Mouse (Mus musculus): Measurements from ENCODE around the gene Morc3. TPM values are rescaled to one million over a fixed set of nuclear protein-coding genes. Genes with fewer than 3 reads are reported as not detected.

The Morc3 gene
- polyA plus RNA-seq, 1 experiment from 2014 or later, result 33.4 TPM

- Histone ChIP-seq H3K4me3 (no peak overlapping the region), H3K9me3 (replicated peaks) (no peaks in the 10 kb centered on the region)
- ATAC-seq (ENCODE audit: low FRiP score), result no peak
Measured at GRCm38 (mm10) chr16:93839049-93839448, 7.1 kb downstream of the Morc3 start.

GRCm38 (mm10) chr16:93850527-93850926, 18.6 kb downstream of the Morc3 start:
- Histone ChIP-seq H3K36me3 (peaks cover 84% of the 10 kb centered on the region), H3K4me2 (replicated peaks) (no peak overlapping the region), H3K9me3 (replicated peaks) (no peaks in the 10 kb centered on the region), H3K4me1 (no peaks in the 10 kb centered on the region), H3K9ac (no peak overlapping the region), H3K27me3 (no peaks in the 10 kb centered on the region), H3K4me3 (no peak overlapping the region), H3K27ac (no peak overlapping the region)
- over 99% methylated on average over 3 of the region's 3 CpGs for WGBS
- ATAC-seq (ENCODE audit: low FRiP score), result no peak

More at GRCm38 (mm10) chr16:93839049-93839448, 7.1 kb downstream of the Morc3 start:
- H3K9ac ChIP-seq, result no peak overlapping the region
- H3K27me3 ChIP-seq, result no peaks in the 10 kb centered on the region
- H3K4me1 ChIP-seq, result peaks cover 4% of the 10 kb centered on the region
- WGBS, result 94% methylated on average over 1 of the region's 1 CpGs
- no peak overlapping the region for H3K4me2 ChIP-seq (replicated peaks)
- H3K27ac ChIP-seq, result no peak overlapping the region
- no peaks in the 10 kb centered on the region for H3K36me3 ChIP-seq

- 95% methylated on average over 4 of the region's 4 CpGs for WGBS
- H3K4me2 ChIP-seq (replicated peaks), result no peak overlapping the region
- H3K4me1 ChIP-seq, result no peaks in the 10 kb centered on the region
- no peak overlapping the region for H3K4me3 ChIP-seq
- ATAC-seq (ENCODE audit: low FRiP score), result no peak
- no peaks in the 10 kb centered on the region for H3K9me3 ChIP-seq (replicated peaks)
- no peak overlapping the region for H3K27ac ChIP-seq
- H3K9ac ChIP-seq, result no peak overlapping the region
- H3K36me3 ChIP-seq, result peaks cover 78% of the 10 kb centered on the region
- H3K27me3 ChIP-seq, result no peaks in the 10 kb centered on the region
Measured at GRCm38 (mm10) chr16:93859967-93860366, 28.0 kb downstream of the Morc3 start.

GRCm38 (mm10) chr16:93860686-93861085, 28.8 kb downstream of the Morc3 start:
- Histone ChIP-seq H3K36me3 (peaks cover 80% of the 10 kb centered on the region), H3K27ac (no peak overlapping the region), H3K9me3 (replicated peaks) (no peaks in the 10 kb centered on the region), H3K9ac (no peak overlapping the region), H3K4me3 (no peak overlapping the region), H3K4me2 (replicated peaks) (no peak overlapping the region), H3K4me1 (no peaks in the 10 kb centered on the region), H3K27me3 (no peaks in the 10 kb centered on the region)
- no peak for ATAC-seq (ENCODE audit: low FRiP score)

- Histone ChIP-seq H3K9me3 (replicated peaks) (no peaks in the 10 kb centered on the region), H3K36me3 (peaks cover 70% of the 10 kb centered on the region), H3K27me3 (no peaks in the 10 kb centered on the region), H3K9ac (no peak overlapping the region), H3K4me1 (no peaks in the 10 kb centered on the region), H3K27ac (no peak overlapping the region), H3K4me3 (no peak overlapping the region), H3K4me2 (replicated peaks) (no peak overlapping the region)
- no peak for ATAC-seq (ENCODE audit: low FRiP score)
- WGBS, result 96% methylated on average over 13 of the region's 13 CpGs
Measured at GRCm38 (mm10) chr16:93874841-93875240, 42.9 kb downstream of the Morc3 start.

GRCm38 (mm10) chr16:93877612-93878380, 45.9 kb downstream of the Morc3 start:
- Histone ChIP-seq H3K27ac (no peak overlapping the region; the same call in 1 of the 2 replicates), H3K36me3 (peaks cover 43% of the 10 kb centered on the region), H3K4me1 (no peaks in the 10 kb centered on the region), H3K4me2 (replicated peaks) (no peak overlapping the region), H3K4me3 (no peak overlapping the region), H3K9me3 (replicated peaks) (no peaks in the 10 kb centered on the region), H3K9ac (no peak overlapping the region), H3K27me3 (no peaks in the 10 kb centered on the region)
- WGBS, result 91% methylated on average over 6 of the region's 6 CpGs
- ATAC-seq (ENCODE audit: low FRiP score), result no peak

GRCm38 (mm10) chr16:93883423-93884085, 51.6 kb downstream of the Morc3 start, which contains the start of gene Chaf1b:
Gene Chaf1b (plus strand): TSS chr16:93883901.
- H3K4me2 ChIP-seq (replicated peaks), result peak within 1 kb of the TSS; percentile 89
- H3K36me3 ChIP-seq, result 0 out of 2 replicates have a peak, but pooled peaks cover 4% of the 10 kb centered on the region
- peaks cover 13% of the 10 kb centered on the region for H3K4me1 ChIP-seq
- no peak within 1 kb of the TSS for H3K27ac ChIP-seq
- H3K9me3 ChIP-seq (replicated peaks), result no peaks in the 10 kb centered on the region
- peak within 1 kb of the TSS; percentile 73 for H3K9ac ChIP-seq
- peak; percentile 97 for ATAC-seq (ENCODE audit: low FRiP score)
- peak within 1 kb of the TSS; percentile 77 for H3K4me3 ChIP-seq
- under 1% methylated on average over 54 of the region's 54 CpGs for WGBS
- H3K27me3 ChIP-seq, result no peaks in the 10 kb centered on the region

- Histone ChIP-seq H3K9me3 (replicated peaks) (no peaks in the 10 kb centered on the region), H3K36me3 (peaks cover 9% of the 10 kb centered on the region; the same call in 1 of the 2 replicates), H3K27me3 (no peaks in the 10 kb centered on the region), H3K27ac (no peak overlapping the region), H3K4me2 (replicated peaks) (peak overlapping the region; percentile 89), H3K4me3 (peak overlapping the region; percentile 77), H3K4me1 (peaks cover 13% of the 10 kb centered on the region), H3K9ac (peak overlapping the region; percentile 73)
- peak; percentile 74 for ATAC-seq (ENCODE audit: low FRiP score)
- under 1% methylated on average over 43 of the region's 43 CpGs for WGBS
Measured at GRCm38 (mm10) chr16:93884086-93884721, 52.3 kb downstream of the Morc3 start.

- H3K36me3 ChIP-seq, result peaks cover 12% of the 10 kb centered on the region
- no peaks in the 10 kb centered on the region for H3K27me3 ChIP-seq
- peak overlapping the region; percentile 89 for H3K4me2 ChIP-seq (replicated peaks)
- no peaks in the 10 kb centered on the region for H3K9me3 ChIP-seq (replicated peaks)
- ATAC-seq (ENCODE audit: low FRiP score), result no peak
- peak overlapping the region; percentile 73 for H3K9ac ChIP-seq
- WGBS, result 54% methylated on average over 5 of the region's 5 CpGs
- peak overlapping the region; percentile 77 for H3K4me3 ChIP-seq
- peaks cover 13% of the 10 kb centered on the region for H3K4me1 ChIP-seq
- H3K27ac ChIP-seq, result no peak overlapping the region
Measured at GRCm38 (mm10) chr16:93884722-93885113, 52.8 kb downstream of the Morc3 start.

GRCm38 (mm10) chr16:93888481-93888880, 56.6 kb downstream of the Morc3 start:
- Histone ChIP-seq H3K4me1 (peaks cover 13% of the 10 kb centered on the region), H3K27ac (no peak overlapping the region), H3K4me2 (replicated peaks) (no peak overlapping the region), H3K4me3 (no peak overlapping the region), H3K27me3 (no peaks in the 10 kb centered on the region), H3K36me3 (peaks cover 44% of the 10 kb centered on the region), H3K9me3 (replicated peaks) (no peaks in the 10 kb centered on the region), H3K9ac (no peak overlapping the region)
- no peak for ATAC-seq (ENCODE audit: low FRiP score)
- WGBS, result 90% methylated on average over 6 of the region's 6 CpGs

- 90% methylated on average over 12 of the region's 12 CpGs for WGBS
- Histone ChIP-seq H3K4me2 (replicated peaks) (no peak overlapping the region), H3K36me3 (peaks cover 52% of the 10 kb centered on the region), H3K9ac (no peak overlapping the region), H3K4me3 (no peak overlapping the region), H3K27me3 (no peaks in the 10 kb centered on the region), H3K9me3 (replicated peaks) (no peaks in the 10 kb centered on the region), H3K27ac (no peak overlapping the region), H3K4me1 (0 out of 2 replicates have a peak, but pooled peaks cover 3% of the 10 kb centered on the region)
- no peak for ATAC-seq (ENCODE audit: low FRiP score)
Measured at GRCm38 (mm10) chr16:93890948-93891604, 59.2 kb downstream of the Morc3 start.

GRCm38 (mm10) chr16:93893285-93893684, 61.4 kb downstream of the Morc3 start:
- H3K36me3 ChIP-seq, result peaks cover 51% of the 10 kb centered on the region
- no peak overlapping the region for H3K4me2 ChIP-seq (replicated peaks)
- no peak overlapping the region for H3K27ac ChIP-seq
- no peaks in the 10 kb centered on the region for H3K27me3 ChIP-seq
- WGBS, result 97% methylated on average over 5 of the region's 5 CpGs
- no peak overlapping the region for H3K4me3 ChIP-seq
- H3K9me3 ChIP-seq (replicated peaks), result no peaks in the 10 kb centered on the region
- H3K9ac ChIP-seq, result no peak overlapping the region
- H3K4me1 ChIP-seq, result no peaks in the 10 kb centered on the region
- ATAC-seq (ENCODE audit: low FRiP score), result no peak
